Mouse (Mus musculus) Patski (cell line): Measurements from ENCODE around the gene Nup214. TPM values are rescaled to one million over a fixed set of nuclear protein-coding genes. Genes with fewer than 3 reads are reported as not detected.

Experiments
- ATAC-seq: fragments of 100-300 bp; one replicate; pipeline ENCODE4 v1.8.0; 2021
- CTCF ChIA-PET: fragments of 350-600 bp; sonication (Branson Sonifier 250); formaldehyde crosslinking; loops from one replicate; lab custom pipeline; 2022; ENCODE audit warnings: inconsistent platforms; lab: Charles Lee
- POLR2A ChIA-PET: fragments of 350-600 bp; sonication (Branson Sonifier 250); formaldehyde crosslinking; loops from one replicate; lab custom pipeline; 2022; ENCODE audit warnings: antibody characterized with exemption, inconsistent platforms; lab: Charles Lee
- DNase-seq: peaks from one replicate; pipeline ENCODE4 v3.0.0-alpha.2; 2011; ENCODE audit warnings: low read depth, low spot score
- H3K27me3 ChIP-seq: fragments of 371-371 bp; one replicate; pipeline ENCODE4 v1.5.1; 2021
- CTCF ChIP-seq: fragments of 100-300 bp; IDR thresholded peaks from one replicate; pipeline ENCODE4 v1.5.1; 2021
- in situ Hi-C: fragments of 300-500 bp; cut with MboI; formaldehyde crosslinking; loops from 3 replicates; pipeline ENCODE4 v1.11.1; 2018; ENCODE audit warnings: low pct_unique_long_range_greater_than_20kb, mixed read lengths
- polyA plus RNA-seq: library from polyadenylated mRNA; unstranded; gene quantifications from one replicate; pipeline ENCODE4 v1.2.3, GENCODE M21; 2021

Nup214 gene
- 40.5 TPM for polyA plus RNA-seq

DNA sequence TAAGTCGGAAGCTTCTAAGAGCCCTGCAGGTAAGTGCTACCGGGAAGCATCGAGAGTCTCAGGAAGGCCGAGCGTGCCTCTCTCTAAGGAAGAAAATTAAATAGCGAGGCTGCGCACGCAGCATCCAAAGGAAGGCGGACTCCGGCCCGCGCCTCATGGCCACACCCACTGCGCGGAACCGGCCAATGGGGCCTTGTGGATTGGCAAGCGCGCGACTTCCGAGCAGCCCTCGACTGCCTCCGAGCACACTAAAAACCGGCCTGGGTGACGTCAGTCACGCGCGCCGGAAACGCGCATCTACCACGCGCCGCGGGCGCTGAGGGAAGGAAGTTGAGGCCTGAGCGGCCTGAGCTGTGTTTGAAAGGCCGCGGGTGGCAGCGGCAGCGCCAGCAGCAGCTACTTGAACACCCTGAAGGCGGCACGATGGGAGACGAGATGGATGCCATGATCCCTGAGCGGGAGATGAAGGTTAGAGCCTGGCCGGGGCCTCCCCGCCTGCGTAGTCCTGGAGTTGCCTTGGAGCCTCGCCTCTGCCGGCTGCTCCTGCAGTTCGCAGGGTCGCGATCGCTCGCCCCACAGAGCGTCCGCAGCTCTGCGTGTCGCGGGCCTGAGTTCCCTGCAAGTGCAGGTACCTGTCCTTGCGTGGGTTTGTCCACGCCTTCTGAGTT, at the start of gene Nup214:
Gene Nup214, plus strand, starts transcription at position 296 of the 668 bp plus-strand sequence.
- in situ Hi-C loops = no loop called here
- ATAC-seq (peak; percentile 92), DNase-seq (peak; percentile 89)
- ChIA-PET POLR2A (interaction anchor here (1.3 to 1.6 kb wide), 3 partner anchors 10 to 57 kb away, joined by 3 to 6 read pairs (median 5); no protein-coding TSS in a partner anchor), CTCF (interaction anchor here (0.8 kb wide), 1 partner anchor 160 kb away, joined by 3 read pairs; no protein-coding TSS in a partner anchor)
- H3K27me3 ChIP-seq = no peaks in the 10 kb centered on the region
- TF ChIP-seq CTCF = no peak

DNA sequence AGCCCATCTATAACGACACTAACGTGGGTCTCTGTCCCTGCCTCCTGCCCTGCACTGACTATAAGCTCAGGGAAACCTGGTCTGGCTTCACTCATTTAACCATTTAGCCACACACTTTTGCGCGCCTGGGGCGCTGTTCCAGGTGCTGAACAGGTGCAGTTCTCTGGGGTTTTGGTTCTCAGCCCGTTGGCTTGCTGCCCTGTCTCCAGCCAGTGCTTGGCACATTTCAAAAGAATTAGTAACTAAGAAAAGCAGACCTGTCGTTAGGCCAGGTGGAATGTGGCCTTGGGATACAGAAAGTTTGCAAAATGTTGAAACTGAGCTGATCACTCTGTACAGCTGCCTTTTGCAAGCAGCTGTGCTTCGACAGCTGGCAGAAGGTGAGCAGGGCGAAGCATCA, 49.4 kb upstream of the Nup214 start:
- POLR2A ChIA-PET = interaction anchor here (0.8 kb wide), 1 partner anchor 240 kb away, joined by 3 read pairs; no protein-coding TSS in a partner anchor
- ATAC-seq (no peak), DNase-seq (no peak)
- no peak for TF ChIP-seq CTCF
- CTCF ChIA-PET = interaction anchor here (0.7 to 1.5 kb wide), 2 partner anchors 9 to 43 kb away, joined by 3 read pairs; no protein-coding TSS in a partner anchor
- in situ Hi-C loops = loop anchor here (5.0 kb wide), 1 partner anchor 207 kb away; no protein-coding TSS in a partner anchor
- H3K27me3 ChIP-seq = no peaks in the 10 kb centered on the region

DNA sequence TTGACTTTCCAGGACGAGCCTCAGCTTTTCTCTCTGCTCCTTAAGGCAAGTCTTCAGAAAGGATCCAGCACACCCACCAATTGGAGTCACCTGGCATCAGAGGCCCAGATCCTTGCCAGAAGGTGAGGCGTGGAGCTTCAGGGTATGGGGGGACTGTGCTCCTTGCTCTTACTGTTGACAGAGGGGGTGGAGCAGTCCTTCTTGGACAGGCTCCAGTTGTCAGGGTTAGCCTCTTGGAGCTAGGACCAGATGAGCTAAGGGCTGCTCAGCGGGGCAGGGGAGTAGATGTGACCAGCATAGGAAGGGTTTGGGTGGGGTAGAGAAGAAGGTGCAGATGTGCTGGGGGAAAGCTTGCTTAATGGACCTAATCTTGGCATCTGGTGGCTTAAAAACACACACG, 48.3 kb upstream of the Nup214 start:
- ChIA-PET CTCF (interaction anchor here (0.8 to 1.5 kb wide), 2 partner anchors 8 to 10 kb away, joined by 3 read pairs; no protein-coding TSS in a partner anchor), POLR2A (interaction anchor here (0.6 kb wide), 1 partner anchor 100 kb away, joined by 5 read pairs; no protein-coding TSS in a partner anchor)
- no peaks in the 10 kb centered on the region for H3K27me3 ChIP-seq
- ATAC-seq (no peak), DNase-seq (no peak)
- in situ Hi-C loops = no loop called here
- TF ChIP-seq CTCF = no peak

- DNase-seq (no peak), ATAC-seq (no peak)
- in situ Hi-C loops = no loop called here
- TF ChIP-seq CTCF = no peak
- ChIA-PET CTCF (no interaction called here), POLR2A (interaction anchor here (0.6 kb wide), 1 partner anchor 366 kb away, joined by 8 read pairs; no protein-coding TSS in a partner anchor)
- H3K27me3 ChIP-seq = no peaks in the 10 kb centered on the region
Measured at GRCm38 (mm10) chr2:31929664-31930063, 44.6 kb upstream of the Nup214 start.

- no peak for TF ChIP-seq CTCF
- ATAC-seq = no peak
- ChIA-PET CTCF (interaction anchor here (1.0 to 1.3 kb wide), 3 partner anchors 10 to 25 kb away, joined by 3 read pairs; no protein-coding TSS in a partner anchor), POLR2A (interaction anchor here (0.9 to 1.2 kb wide), 2 partner anchors 16 to 22 kb away, joined by 3 to 4 read pairs; no protein-coding TSS in a partner anchor)
- no peak for DNase-seq
- in situ Hi-C loops = no loop called here
- no peaks in the 10 kb centered on the region for H3K27me3 ChIP-seq
Measured at GRCm38 (mm10) chr2:31934551-31934950, 39.7 kb upstream of the Nup214 start.

DNA sequence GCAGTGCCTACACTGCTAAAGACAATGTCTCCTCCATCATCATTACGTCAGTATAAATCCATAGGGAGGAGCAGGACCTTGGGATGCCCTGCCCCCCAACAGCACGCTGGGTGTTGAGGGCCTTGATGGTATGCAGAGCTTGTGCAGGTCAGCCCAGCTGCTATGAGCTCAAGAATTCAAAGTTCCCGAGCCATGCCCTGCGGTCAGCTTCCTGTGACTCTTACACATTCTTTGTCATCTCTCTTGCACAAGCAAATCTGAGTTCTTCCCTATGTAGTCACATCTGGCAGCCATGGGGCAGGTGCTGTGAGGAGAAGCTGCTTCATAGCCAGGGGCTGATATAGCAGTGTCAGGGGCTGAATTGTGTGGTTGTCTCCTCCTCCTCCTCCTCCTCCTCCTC, 39.2 kb upstream of the Nup214 start:
- TF ChIP-seq CTCF = no peak
- peak; percentile 73 for DNase-seq
- H3K27me3 ChIP-seq = no peaks in the 10 kb centered on the region
- ATAC-seq = peak; percentile 92
- POLR2A ChIA-PET = interaction anchor here (0.6 to 2.4 kb wide), 4 partner anchors 14 to 192 kb away, joined by 4 to 6 read pairs (median 4); partner anchors contain the start of gene Aif1l
- in situ Hi-C loops = no loop called here
- CTCF ChIA-PET = interaction anchor here (0.8 to 1.3 kb wide), 3 partner anchors 10 to 25 kb away, joined by 3 read pairs; no protein-coding TSS in a partner anchor

DNA sequence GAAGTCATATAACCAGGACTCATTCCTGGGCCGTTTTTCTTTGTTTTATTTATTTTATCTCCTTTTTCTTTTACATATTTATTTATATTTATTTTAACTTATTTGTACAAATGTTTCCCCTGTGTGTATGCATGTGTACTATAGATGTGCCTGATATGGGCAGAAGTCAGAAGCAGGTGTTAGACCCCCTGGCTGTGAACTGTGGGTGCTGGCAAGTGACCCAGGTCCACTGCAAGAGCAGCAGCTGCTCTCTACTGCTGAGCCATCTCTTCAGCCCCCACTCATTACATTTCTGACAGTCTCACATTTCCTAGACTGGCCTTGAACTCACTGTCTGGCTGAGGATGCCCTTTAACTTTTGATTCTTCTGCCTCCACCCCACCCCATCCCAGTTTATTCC, 35.9 kb upstream of the Nup214 start:
- no peaks in the 10 kb centered on the region for H3K27me3 ChIP-seq
- TF ChIP-seq CTCF = no peak
- POLR2A ChIA-PET = no interaction called here
- ATAC-seq (no peak), DNase-seq (no peak)
- CTCF ChIA-PET = no interaction called here
- in situ Hi-C loops = no loop called here

DNA sequence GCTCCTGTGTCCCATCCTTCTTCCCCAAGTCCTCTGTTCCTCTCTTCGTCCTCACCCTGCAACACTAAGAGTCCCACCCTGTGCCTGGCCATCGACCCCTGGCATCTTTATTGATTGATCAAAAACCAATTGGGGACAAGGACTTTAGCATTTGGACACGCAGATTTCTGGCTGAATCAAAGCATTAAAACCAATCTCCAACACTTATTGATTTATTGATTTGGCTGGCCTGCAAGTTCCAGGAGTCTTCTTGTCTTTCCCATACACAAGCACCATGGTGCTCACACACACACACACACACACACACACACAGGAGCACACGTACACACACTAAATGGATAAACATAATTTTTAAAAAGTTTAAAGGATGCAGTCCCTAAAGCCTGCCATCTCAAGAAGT, 31.2 kb upstream of the Nup214 start:
- no peak for DNase-seq
- no peaks in the 10 kb centered on the region for H3K27me3 ChIP-seq
- in situ Hi-C loops = no loop called here
- no peak for TF ChIP-seq CTCF
- ChIA-PET CTCF (no interaction called here), POLR2A (no interaction called here)
- ATAC-seq = no peak

DNA sequence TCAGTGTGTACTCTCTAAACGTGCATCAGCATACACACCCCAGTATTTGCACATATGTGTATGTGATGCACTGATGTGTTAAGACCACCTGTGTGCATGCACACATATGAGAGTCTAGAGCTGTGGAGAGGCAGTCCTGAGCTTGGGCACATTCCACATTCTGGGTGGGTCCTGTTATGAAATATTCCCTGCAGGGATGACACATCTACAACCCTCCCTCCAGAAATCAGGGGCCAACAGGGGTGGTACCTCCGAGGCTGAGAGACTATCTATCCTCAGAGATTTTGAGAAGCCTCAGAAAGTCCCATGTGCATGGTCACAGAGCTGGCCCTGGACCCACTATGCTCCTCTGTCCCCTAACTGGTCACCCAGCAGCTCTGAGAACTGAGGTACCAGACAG, 28.7 kb upstream of the Nup214 start:
- in situ Hi-C loops = no loop called here
- DNase-seq (no peak), ATAC-seq (no peak)
- POLR2A ChIA-PET = no interaction called here
- no peak for TF ChIP-seq CTCF
- CTCF ChIA-PET = interaction anchor here (1.2 kb wide), 1 partner anchor 10 kb away, joined by 3 read pairs; no protein-coding TSS in a partner anchor
- H3K27me3 ChIP-seq = no peaks in the 10 kb centered on the region

DNA sequence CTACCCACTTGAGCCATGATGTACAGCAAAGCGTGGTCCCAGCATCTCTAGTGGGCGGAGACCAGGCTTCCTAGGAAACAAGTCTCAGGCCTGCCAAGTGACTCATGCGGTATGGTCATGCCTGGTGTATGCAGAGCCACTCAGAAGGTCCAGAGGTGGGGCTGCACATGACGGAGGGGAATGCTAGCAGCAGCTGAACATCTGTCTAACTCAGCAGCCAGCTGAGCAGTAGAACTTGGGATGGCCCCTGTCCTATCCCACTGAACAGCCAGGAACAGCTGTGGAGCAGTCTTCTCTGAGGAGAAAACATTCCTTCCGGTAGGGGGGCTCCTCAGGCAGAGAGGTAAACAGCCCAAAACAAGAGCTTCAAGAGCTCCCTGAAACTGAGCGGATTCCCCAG, 25.8 kb upstream of the Nup214 start:
- POLR2A ChIA-PET = interaction anchor here (1.7 kb wide), 1 partner anchor 12 kb away, joined by 6 read pairs; no protein-coding TSS in a partner anchor
- in situ Hi-C loops = no loop called here

More for the DNA sequence above, 25.8 kb upstream of the Nup214 start:
- no peak for TF ChIP-seq CTCF
- no peaks in the 10 kb centered on the region for H3K27me3 ChIP-seq
- CTCF ChIA-PET = interaction anchor here (1.1 to 1.4 kb wide), 3 partner anchors 13 to 16 kb away, joined by 3 to 5 read pairs (median 3); no protein-coding TSS in a partner anchor
- no peak for ATAC-seq
- no peak for DNase-seq
